Mouse (Mus musculus) kidney, adult 18-20 months (tissue): ENCODE results near the gene Adamts20.

Source experiments
- DNase-seq: peaks from one replicate; pipeline ENCODE4 v3.0.0; 2021

The Adamts20 gene

GRCm38 (mm10) chr15:94339011-94339410 lies 126.2 kb downstream of the Adamts20 start:
- DNase-seq, result no peak

GRCm38 (mm10) chr15:94334586-94334985 lies 130.6 kb downstream of the Adamts20 start:
- no peak for DNase-seq

- DNase-seq, result no peak
These were observed 138.6 kb downstream of the Adamts20 start for GRCm38 (mm10) chr15:94326626-94327025.

DNA sequence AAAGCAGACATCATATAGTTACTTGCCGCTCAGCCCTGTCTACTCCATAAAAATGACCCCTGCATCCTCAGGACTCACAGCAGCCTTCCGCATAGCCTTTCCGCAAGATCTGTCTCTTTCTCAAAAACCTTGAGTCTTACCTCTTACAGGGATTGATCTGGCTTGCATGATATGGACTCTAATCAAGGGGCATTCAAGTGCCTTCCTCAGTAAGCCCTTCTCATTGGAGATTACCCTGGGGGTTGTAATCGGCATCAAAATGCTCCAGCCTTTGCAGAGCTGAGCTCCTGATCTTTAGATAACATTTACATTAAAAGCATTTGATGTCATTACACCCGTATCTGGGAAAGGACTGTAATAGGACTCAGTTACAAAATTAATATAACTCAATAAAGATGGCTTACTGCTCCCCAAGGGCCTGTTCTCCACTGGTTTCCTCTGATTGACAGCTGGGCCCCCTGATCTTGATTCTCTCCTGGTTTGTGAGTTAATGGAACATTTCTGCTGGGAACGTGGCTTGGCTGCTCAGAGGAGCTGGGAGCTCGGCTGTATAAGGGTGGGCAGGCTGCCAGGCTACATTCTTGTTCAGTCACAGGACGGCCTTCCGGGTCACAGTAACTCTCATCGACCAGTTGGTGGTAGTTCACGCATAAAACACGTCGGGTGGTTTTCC lies 139.6 kb downstream of the Adamts20 start:
- peak; percentile 77 for DNase-seq

GRCm38 (mm10) chr15:94316171-94316570 lies 149.0 kb downstream of the Adamts20 start:
- DNase-seq, result no peak

GRCm38 (mm10) chr15:94309689-94310088 lies 155.5 kb downstream of the Adamts20 start:
- no peak for DNase-seq

DNA sequence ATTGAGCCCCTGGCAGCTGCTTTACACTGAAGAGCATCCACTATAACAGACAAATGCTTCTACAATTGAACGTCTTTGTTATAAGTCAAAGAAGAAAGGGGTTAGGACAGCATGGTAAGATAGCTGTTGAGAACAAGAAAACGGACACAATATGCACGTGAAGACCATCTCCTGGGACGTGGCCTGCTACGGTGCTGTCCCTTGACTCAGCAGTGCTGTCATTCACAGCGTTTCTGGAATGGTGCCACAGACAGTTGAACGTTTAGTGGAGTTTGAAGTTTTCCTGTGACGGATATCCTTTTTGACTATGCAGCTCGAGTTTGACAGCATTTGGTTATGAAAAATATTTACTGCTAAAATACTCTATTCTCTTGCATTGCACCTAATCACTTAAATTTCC lies 157.3 kb downstream of the Adamts20 start:
- no peak for DNase-seq

GRCm38 (mm10) chr15:94303151-94303550 lies 162.1 kb downstream of the Adamts20 start:
- no peak for DNase-seq

DNA sequence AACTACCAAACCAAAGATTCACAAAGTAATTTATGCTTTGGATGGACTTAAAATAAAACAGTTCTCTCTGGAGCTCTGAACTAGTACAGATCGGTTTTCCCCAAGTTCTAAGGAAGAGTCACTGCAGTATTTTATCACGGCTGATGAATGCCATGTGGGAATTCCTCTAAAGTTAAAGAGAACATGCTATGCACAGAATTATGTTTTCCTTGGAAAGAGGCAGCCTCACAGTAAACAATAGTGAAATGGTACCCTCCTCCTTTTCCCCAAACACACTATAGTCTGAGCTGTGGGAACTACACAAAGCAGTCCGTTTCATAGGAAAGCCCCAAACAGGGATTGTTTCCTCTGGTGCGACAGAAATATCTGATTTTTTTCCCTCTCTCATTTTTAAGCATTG lies 171.1 kb downstream of the Adamts20 start:
- no peak for DNase-seq

GRCm38 (mm10) chr15:94288015-94288414 lies 177.2 kb downstream of the Adamts20 start:
- DNase-seq, result no peak

GRCm38 (mm10) chr15:94287495-94287894 lies 177.7 kb downstream of the Adamts20 start:
- DNase-seq, result no peak

DNA sequence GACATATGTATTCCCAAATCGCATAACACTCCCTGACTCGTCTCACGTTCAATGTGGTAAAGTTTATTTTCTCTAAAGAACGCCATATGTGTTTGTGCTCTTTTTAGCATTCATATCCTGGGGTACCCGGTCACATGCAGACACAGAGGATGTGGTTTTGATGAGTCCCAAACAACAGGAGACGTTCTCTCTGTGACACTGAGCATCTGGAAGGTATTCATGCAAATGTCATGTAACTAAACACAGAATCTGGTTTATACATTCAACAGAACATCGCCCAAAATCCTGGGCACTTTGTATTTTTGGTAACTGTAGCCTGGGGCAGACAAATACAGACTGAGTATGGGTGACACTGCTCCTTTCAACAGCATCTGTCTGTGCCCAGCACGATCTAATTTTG lies 188.8 kb downstream of the Adamts20 start:
- no peak for DNase-seq

DNA sequence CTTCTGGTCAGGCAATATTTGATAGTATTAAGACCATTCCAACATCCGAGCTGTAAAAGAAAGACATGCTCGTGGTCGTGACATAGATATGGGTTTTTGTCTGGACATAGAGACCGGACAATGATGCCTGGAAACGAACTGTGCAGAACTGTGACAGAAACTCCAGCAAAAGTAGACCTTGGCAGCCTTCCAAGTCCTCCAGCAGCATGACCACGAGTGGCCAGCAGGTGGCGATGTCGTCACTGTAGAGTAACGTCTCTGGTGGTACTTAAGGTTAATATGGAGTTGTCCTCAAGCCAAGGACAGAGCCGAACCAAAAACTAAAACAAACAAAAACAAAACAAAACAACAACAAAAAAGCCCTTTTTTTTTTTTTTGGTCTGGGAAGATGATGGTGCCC lies 199.6 kb downstream of the Adamts20 start:
- DNase-seq, result peak; percentile 89

- DNase-seq, result no peak
These were observed 200.7 kb downstream of the Adamts20 start for GRCm38 (mm10) chr15:94264497-94264879.

DNA sequence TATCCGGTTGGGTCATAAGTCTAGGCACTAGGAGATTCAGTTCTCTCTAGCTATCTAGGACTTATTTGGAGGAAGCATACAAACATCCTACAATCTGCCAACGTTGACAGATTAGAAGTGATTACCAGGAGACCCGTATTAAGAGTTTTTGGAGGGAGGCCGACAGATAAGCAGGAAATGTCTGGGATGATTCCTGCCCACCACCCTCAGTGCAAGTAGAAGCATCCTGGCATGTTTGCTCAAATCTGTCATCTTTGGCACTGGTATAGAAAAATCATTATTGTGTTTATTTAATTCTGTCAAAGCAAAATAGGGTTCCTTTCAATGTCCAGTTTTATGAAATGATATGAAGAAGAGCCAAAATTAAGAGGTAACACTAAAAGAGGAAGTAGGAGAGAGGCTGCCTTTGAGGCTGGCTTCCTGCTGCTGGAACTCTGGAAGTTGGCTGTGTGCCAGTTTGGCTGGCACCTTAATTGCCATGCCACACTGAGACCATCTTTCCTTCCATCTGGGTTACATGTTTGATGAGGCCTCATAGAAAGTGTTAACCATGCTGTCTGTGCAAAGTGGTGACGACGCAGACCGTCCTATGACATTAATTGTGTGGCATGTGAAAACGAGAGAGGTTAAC lies 201.2 kb downstream of the Adamts20 start:
- no peak for DNase-seq

GRCm38 (mm10) chr15:94263241-94263640 lies 202.0 kb downstream of the Adamts20 start:
- no peak for DNase-seq

DNA sequence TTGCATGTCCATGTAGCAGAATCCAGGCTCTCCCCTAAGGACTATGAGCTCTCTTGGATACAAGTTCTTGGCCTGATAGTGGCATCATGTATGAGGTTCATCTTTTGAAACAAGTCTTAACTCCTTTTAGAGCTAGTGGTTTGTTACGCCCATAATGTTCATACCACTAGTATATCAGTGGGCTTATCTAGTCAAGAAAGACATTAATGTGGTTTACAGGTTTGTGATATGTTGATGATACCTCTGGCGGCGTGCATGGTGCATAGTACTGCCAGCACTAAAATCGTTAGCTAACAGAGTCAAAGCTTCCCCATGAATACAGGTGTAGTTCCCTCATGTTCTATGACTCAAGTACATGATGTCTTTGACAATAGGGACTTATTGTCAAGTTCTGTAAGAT lies 205.7 kb downstream of the Adamts20 start:
- DNase-seq, result no peak

DNA sequence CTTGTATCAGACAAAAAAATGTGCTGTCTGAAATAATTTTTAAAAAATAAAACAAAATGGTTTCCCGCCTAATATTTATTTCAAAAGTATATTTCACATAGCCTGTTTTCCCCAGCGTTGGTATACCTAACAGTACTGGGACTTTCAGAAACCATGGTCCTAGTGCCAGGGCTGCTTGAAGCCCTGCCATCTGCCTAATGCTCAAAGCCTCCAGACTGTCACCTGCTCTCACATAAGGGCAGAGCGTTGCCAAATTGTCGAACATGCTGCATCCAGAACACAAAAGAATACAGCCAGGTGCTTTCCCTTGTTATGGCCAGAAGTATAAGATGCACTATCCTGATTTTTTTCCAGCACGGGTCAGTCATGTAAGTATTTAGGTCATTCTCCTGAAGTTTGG lies 209.7 kb downstream of the Adamts20 start:
- DNase-seq, result no peak

GRCm38 (mm10) chr15:94254861-94255516 lies 210.2 kb downstream of the Adamts20 start:
- DNase-seq, result no peak

DNA sequence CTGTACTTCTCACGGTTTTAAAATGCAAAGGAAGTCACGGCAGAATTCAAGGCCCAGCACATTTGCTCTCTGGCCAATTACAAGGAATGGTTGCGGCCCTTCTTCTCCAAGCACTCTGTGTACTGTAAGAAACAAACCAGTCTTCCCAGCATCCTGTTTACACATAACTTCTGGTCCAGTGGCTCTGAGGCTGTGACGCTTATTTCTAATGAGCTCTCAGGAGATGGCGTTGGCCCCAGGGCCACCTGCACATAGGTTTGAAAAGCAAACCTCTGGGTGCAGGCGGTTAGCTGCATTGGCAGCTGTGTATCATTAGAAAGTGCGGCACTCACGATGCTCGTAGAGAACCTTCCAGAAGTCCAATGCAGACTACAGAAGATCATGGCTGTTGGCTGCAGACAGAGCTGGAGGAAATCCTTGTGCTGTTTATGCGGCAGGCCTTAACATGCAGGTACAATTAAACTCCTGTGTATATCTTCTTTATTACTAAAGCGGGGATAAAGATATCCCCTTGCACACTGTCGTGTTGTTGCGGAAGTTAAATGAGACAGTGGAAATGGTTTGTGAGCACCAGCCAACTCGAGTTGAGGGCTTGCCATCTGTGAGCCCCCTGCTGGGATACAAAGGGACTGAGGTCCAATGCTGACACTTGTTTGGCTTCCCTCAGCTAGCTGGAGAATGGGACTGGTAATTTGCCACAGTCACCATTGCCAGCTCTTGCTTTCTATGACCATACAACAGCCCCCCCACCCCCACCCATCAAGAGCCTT lies 210.9 kb downstream of the Adamts20 start:
- DNase-seq, result no peak

- DNase-seq, result no peak
These were observed 212.1 kb downstream of the Adamts20 start for GRCm38 (mm10) chr15:94252962-94253712.

DNA sequence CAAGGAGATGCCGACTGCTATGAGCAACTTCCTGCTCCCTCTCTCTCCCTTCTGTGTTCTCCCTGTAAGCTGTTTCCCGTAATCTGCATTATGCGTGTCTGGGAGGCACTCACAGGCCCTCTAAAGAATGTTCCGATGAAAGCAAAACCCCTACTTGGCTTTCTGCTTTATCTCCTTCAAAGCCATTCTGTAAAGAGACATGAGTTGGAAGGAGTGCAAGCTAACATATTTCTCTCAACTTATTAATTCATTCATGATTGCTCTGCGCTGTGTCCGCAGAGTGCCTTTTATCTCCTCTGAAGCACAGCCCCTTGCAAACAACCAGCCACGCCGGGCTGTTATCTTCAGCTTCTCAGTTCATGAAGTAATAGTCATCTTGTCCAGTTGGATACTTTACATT lies 215.5 kb downstream of the Adamts20 start:
- no peak for DNase-seq

DNA sequence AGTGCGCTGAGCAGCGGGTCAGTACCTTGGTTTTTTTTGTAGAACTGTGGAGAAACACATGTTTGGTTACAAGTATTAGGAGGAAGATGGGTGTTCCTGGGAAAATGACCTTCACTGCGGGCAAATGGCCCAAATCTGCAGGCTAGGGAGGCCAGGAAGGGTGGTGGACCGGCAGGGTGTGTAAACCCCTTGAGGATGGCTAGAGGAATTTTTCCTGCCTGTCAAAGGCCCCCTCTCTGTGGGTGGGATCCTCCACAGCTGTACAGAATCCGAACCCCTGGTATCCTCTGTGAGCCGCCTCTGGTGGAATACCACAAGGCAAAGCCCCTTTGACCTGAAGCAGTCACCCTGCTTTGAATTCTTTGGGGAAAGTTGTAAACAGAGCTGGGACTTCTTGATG lies 216.8 kb downstream of the Adamts20 start:
- DNase-seq, result no peak
